Mouse (Mus musculus): ENCODE measurements around the gene Nav2.

The Nav2 gene

GRCm38 (mm10) chr7:49004402-49004801 lies 95.9 kb downstream of the Nav2 start:
- DNase-seq (ENCODE audit: low spot score): no peak

GRCm38 (mm10) chr7:49006886-49007285 lies 98.4 kb downstream of the Nav2 start:
- no peak for DNase-seq (ENCODE audit: low spot score)

- no peak for DNase-seq (ENCODE audit: low spot score)
Measured at GRCm38 (mm10) chr7:49010739-49011138, 102.2 kb downstream of the Nav2 start.

GRCm38 (mm10) chr7:49012027-49012426 lies 103.5 kb downstream of the Nav2 start:
- DNase-seq (ENCODE audit: low spot score): no peak

GRCm38 (mm10) chr7:49014480-49014879 lies 106.0 kb downstream of the Nav2 start:
- DNase-seq (ENCODE audit: low spot score): no peak

- no peak for DNase-seq (ENCODE audit: low spot score)
Measured at GRCm38 (mm10) chr7:49015297-49015696, 106.8 kb downstream of the Nav2 start.

- no peak for DNase-seq (ENCODE audit: low spot score)
Measured at GRCm38 (mm10) chr7:49016088-49016487, 107.6 kb downstream of the Nav2 start.

- no peak for DNase-seq (ENCODE audit: low spot score)
Measured at GRCm38 (mm10) chr7:49017794-49018193, 109.3 kb downstream of the Nav2 start.

GRCm38 (mm10) chr7:49018478-49018914 lies 110.0 kb downstream of the Nav2 start:
- no peak for DNase-seq (ENCODE audit: low spot score)

- no peak for DNase-seq (ENCODE audit: low spot score)
Measured at GRCm38 (mm10) chr7:49025026-49025815, 116.7 kb downstream of the Nav2 start.

GRCm38 (mm10) chr7:49025991-49026390 lies 117.5 kb downstream of the Nav2 start:
- DNase-seq (ENCODE audit: low spot score): no peak

- DNase-seq (ENCODE audit: low spot score): no peak
Measured at GRCm38 (mm10) chr7:49026466-49026865, 118.0 kb downstream of the Nav2 start.

GRCm38 (mm10) chr7:49029282-49030012 lies 120.9 kb downstream of the Nav2 start:
- DNase-seq (ENCODE audit: low spot score): no peak

GRCm38 (mm10) chr7:49032216-49032615 lies 123.7 kb downstream of the Nav2 start:
- no peak for DNase-seq (ENCODE audit: low spot score)

- DNase-seq (ENCODE audit: low spot score): no peak
Measured at GRCm38 (mm10) chr7:49034253-49034652, 125.7 kb downstream of the Nav2 start.

- DNase-seq (ENCODE audit: low spot score): no peak
Measured at GRCm38 (mm10) chr7:49040163-49040562, 131.6 kb downstream of the Nav2 start.

- DNase-seq (ENCODE audit: low spot score): no peak
Measured at GRCm38 (mm10) chr7:49041334-49042070, 133.0 kb downstream of the Nav2 start.

- DNase-seq (ENCODE audit: low spot score): no peak
Measured at GRCm38 (mm10) chr7:49045499-49046346, 137.2 kb downstream of the Nav2 start.

GRCm38 (mm10) chr7:49046347-49046989 lies 138.0 kb downstream of the Nav2 start:
- no peak for DNase-seq (ENCODE audit: low spot score)

- no peak for DNase-seq (ENCODE audit: low spot score)
Measured at GRCm38 (mm10) chr7:49047336-49047735, 138.8 kb downstream of the Nav2 start.

Data from urinary bladder, postnatal 25 days (tissue).